Mouse (Mus musculus) forebrain, embryonic 14.5 days (tissue): ENCODE measurements around the gene Foxa1. TPM values are rescaled to one million over a fixed set of nuclear protein-coding genes. Genes with fewer than 3 reads are reported as not detected.

ENCODE experiments used
- ATAC-seq: fragments of 200-750 bp; cut with Nextera tagmentation; 2 replicates; pipeline ENCODE4 v1.8.0; 2017; ENCODE audit warnings: mild to moderate bottlenecking, moderate library complexity
- DNase-seq: peaks from one replicate; pipeline ENCODE4 v3.0.0-alpha.2; 2015; ENCODE audit warnings: low spot score
- H3K27ac ChIP-seq: fragments of 300-500 bp; sonication (generic); 2 replicates; pipeline ENCODE4 v1.5.1; 2014; ENCODE audit warnings: low read depth, mild to moderate bottlenecking, control low read depth, low read length, moderate library complexity
- H3K27me3 ChIP-seq: fragments of 300-500 bp; sonication (generic); replicated peaks from 2 replicates; pipeline ENCODE4 v1.6.1; 2014; ENCODE audit warnings: low read length, control low read depth, mixed read lengths; ENCODE audit not compliant: control insufficient read depth, insufficient read depth
- H3K36me3 ChIP-seq: fragments of 300-500 bp; sonication (generic); 2 replicates; pipeline ENCODE4 v1.6.1; 2014; ENCODE audit warnings: low read length, control low read depth; ENCODE audit not compliant: control insufficient read depth, insufficient read depth
- H3K4me1 ChIP-seq: fragments of 300-500 bp; sonication (generic); 2 replicates; pipeline ENCODE4 v1.6.1; 2014; ENCODE audit warnings: antibody characterized with exemption, low read length, control low read depth; ENCODE audit not compliant: control insufficient read depth, insufficient read depth
- H3K4me2 ChIP-seq: fragments of 300-500 bp; sonication (generic); 2 replicates; pipeline ENCODE4 v1.6.1; 2014; ENCODE audit warnings: mild to moderate bottlenecking, control low read depth, low read length
- H3K4me3 ChIP-seq: fragments of 300-500 bp; sonication (generic); 2 replicates; pipeline ENCODE4 v1.5.1; 2014; ENCODE audit warnings: low read depth, low read length, control low read depth
- H3K9ac ChIP-seq: fragments of 300-500 bp; sonication (generic); 2 replicates; pipeline ENCODE4 v1.6.1; 2014; ENCODE audit warnings: mild to moderate bottlenecking, low read length, control low read depth, moderate library complexity
- H3K9me3 ChIP-seq: fragments of 300-500 bp; sonication (generic); replicated peaks from 2 replicates; pipeline ENCODE4 v1.6.1; 2016; ENCODE audit warnings: low read length, control low read depth, mixed read lengths; ENCODE audit not compliant: control insufficient read depth
- whole genome bisulfite sequencing: fragments of 180-500 bp; shearing (Covaris S2); extraction: QIAGEN DNeasy Blood & Tissue Kit; methylation state at CpG from one replicate; pipeline ENCODE4 v1.1.7; 2014; 5-methylcytosine and 5-hydroxymethylcytosine counted together
- polyA plus RNA-seq: library from polyadenylated mRNA; unstranded; fragments of >200 nt; fragmentation: Nextera tagmentation; extraction: Ambion mirVana; gene quantifications from 2 replicates; pipeline ENCODE4 v1.2.1, GENCODE M21; 2014

The Foxa1 gene
- polyA plus RNA-seq, 1 experiment from 2014 or later = 0.63 TPM

DNA sequence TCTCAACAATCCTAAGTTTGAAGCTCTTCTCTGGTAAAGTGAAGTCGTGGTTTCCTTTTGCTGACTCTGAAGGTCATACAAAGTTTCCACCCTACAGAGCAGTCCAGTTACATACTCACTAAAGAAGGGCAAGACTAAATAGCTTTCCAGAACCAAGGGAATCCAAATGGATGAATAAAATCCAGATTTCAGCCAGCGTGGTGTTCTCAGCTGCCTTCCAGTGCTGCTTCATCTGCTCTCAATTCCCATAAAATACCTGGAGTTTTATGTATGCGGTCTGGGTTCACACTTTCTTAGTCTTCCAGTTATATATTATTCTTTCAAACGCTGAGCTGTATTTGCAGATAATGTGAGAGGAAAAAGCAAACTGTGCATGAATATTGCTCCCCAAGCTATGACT is 35.6 kb downstream of the Foxa1 start:
- ATAC-seq (no peak), DNase-seq (no peak)

DNA sequence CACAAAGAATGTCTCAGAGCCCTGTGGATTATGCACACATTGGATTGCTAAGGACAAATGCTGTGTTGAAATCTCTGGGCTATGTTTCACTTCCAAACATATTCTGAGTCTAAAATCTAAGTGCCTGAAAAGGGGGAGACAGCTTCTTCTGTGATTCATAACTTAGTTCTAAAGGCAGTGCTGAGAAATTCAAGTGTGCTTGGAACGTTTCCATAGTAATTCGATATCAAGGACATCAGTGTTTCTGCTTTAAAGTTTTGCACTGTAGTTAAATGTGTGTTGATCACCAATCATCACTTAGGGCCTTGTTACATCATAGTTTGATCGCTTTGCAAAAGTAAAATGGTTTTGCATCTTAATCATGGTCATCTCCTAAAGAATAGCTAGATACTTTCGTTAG is 37.0 kb downstream of the Foxa1 start:
- H3K27ac ChIP-seq = no peak overlapping the region
- H3K9me3 ChIP-seq = no peaks in the 10 kb centered on the region
- H3K4me3 ChIP-seq = no peak overlapping the region
- no peak overlapping the region for H3K9ac ChIP-seq
- no peak overlapping the region for H3K4me2 ChIP-seq
- 73% methylated on average over 4 of the region's 4 CpGs for WGBS
- peaks cover 2% of the 10 kb centered on the region; the same call in 1 of the 2 replicates for H3K4me1 ChIP-seq
- ATAC-seq = no peak
- H3K36me3 ChIP-seq = no peaks in the 10 kb centered on the region
- H3K27me3 ChIP-seq = no peaks in the 10 kb centered on the region
- DNase-seq = no peak

More for the DNA sequence above, 35.6 kb downstream of the Foxa1 start:
- WGBS = 90% methylated on average over 4 of the region's 4 CpGs
- Histone ChIP-seq H3K27me3 (no peaks in the 10 kb centered on the region), H3K4me1 (peaks cover 2% of the 10 kb centered on the region; the same call in 1 of the 2 replicates), H3K9ac (no peak overlapping the region), H3K9me3 (no peaks in the 10 kb centered on the region), H3K36me3 (no peaks in the 10 kb centered on the region), H3K4me3 (no peak overlapping the region), H3K4me2 (no peak overlapping the region), H3K27ac (no peak overlapping the region)

GRCm38 (mm10) chr12:57508938-57509337 is 37.8 kb downstream of the Foxa1 start:
- H3K4me2 ChIP-seq = no peak overlapping the region
- peaks cover 2% of the 10 kb centered on the region; the same call in 1 of the 2 replicates for H3K4me1 ChIP-seq
- no peak overlapping the region for H3K27ac ChIP-seq
- no peaks in the 10 kb centered on the region for H3K27me3 ChIP-seq
- DNase-seq (no peak), ATAC-seq (no peak)
- no peaks in the 10 kb centered on the region for H3K9me3 ChIP-seq
- H3K4me3 ChIP-seq = no peak overlapping the region
- WGBS = 19% methylated on average over 11 of the region's 11 CpGs
- H3K36me3 ChIP-seq = no peaks in the 10 kb centered on the region
- no peak overlapping the region for H3K9ac ChIP-seq

DNA sequence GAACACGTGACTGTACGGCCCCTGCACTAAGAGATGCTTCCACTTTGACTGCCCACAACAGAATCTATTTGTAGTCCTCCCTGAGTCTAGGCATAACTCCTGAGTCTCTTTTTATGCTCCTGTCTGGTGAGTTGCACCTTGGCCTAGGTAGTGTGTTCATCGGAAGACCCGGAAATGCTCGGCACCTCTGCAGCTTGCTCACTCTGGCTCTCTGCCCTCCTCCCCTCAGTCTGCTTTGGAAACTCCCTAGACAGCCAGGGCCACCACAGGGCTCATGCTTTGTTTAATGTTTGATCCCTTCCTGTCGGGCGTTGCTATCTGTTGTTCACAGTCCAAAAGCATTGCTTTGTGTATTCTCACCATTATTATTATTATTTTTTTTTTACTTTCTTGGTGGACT is 41.4 kb downstream of the Foxa1 start:
- H3K4me3 ChIP-seq = no peak overlapping the region
- ATAC-seq (no peak), DNase-seq (no peak)
- H3K4me2 ChIP-seq = no peak overlapping the region
- H3K9ac ChIP-seq = no peak overlapping the region
- no peak overlapping the region for H3K27ac ChIP-seq
- WGBS = 81% methylated on average over 7 of the region's 7 CpGs
- H3K36me3 ChIP-seq = no peaks in the 10 kb centered on the region
- H3K27me3 ChIP-seq = no peaks in the 10 kb centered on the region
- H3K4me1 ChIP-seq = peaks cover 2% of the 10 kb centered on the region; the same call in 1 of the 2 replicates
- no peaks in the 10 kb centered on the region for H3K9me3 ChIP-seq

GRCm38 (mm10) chr12:57500246-57500645 is 46.5 kb downstream of the Foxa1 start:
- Histone ChIP-seq H3K9ac (no peak overlapping the region), H3K9me3 (no peaks in the 10 kb centered on the region), H3K4me3 (no peak overlapping the region), H3K4me2 (no peak overlapping the region), H3K4me1 (no peaks in the 10 kb centered on the region), H3K36me3 (no peaks in the 10 kb centered on the region), H3K27me3 (no peaks in the 10 kb centered on the region), H3K27ac (no peak overlapping the region)
- ATAC-seq = no peak
- no peak for DNase-seq
- WGBS = 90% methylated on average over 7 of the region's 7 CpGs

DNA sequence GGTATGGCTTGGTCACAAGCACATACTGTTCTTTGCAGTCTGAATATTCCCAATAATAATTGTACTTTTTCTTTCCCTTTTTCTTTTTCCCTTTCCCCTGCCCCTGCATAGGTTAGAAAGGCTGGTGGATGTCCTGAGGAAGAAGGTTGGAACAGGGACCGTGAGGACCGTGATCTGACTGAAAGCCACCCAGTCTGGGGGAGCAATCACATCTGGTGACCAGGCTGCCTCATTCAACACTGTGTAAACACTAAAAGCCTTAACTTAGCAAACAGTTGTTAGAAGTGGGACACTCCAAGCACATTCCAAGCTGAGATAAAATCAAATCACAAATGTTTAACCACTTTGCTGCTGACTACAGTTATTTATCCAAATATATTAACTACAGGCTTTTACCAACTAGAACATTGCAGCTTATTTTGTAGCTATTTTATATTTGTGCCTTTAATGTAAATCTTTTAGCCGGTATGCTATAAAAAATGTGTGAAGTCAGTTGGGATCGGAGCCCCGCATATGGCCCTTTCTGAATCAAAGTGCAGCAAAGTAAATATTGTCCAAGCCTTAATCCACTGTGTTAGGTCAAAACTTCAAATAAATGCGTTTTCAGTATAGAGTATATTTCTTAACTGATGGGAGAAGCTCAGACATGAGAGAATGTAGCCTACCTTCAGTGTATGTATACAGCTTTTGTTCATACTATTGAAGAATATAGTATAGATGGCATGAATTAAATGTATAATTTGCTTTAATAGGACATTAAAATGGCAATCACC is 50.2 kb downstream of the Foxa1 start:
- Histone ChIP-seq H3K27me3 (no peaks in the 10 kb centered on the region), H3K9ac (no peak overlapping the region), H3K9me3 (no peaks in the 10 kb centered on the region), H3K4me2 (no peak overlapping the region), H3K36me3 (no peaks in the 10 kb centered on the region), H3K27ac (no peak overlapping the region), H3K4me1 (no peaks in the 10 kb centered on the region), H3K4me3 (no peak overlapping the region)
- ATAC-seq (no peak), DNase-seq (no peak)
- 91% methylated on average over 6 of the region's 6 CpGs for WGBS

Other genes starting within 250 kb of the Foxa1 start
- gene Ttc6, start 17.2 kb upstream of the Foxa1 start, polyA plus RNA-seq = 0.24 and 0.61 TPM in 2 replicates